Mouse (Mus musculus) stomach, postnatal 0 days (tissue): ENCODE data around the gene Arf1.

Source experiments
- CTCF ChIP-seq: IDR thresholded peaks from 2 replicates; pipeline ENCODE4 v1.5.1; 2016; ENCODE audit warnings: antibody characterized with exemption, low read depth, mild to moderate bottlenecking, moderate library complexity
- EP300 ChIP-seq: optimal IDR thresholded peaks from 2 replicates; pipeline ENCODE3; 2016; ENCODE audit warnings: antibody characterized with exemption

DNA sequence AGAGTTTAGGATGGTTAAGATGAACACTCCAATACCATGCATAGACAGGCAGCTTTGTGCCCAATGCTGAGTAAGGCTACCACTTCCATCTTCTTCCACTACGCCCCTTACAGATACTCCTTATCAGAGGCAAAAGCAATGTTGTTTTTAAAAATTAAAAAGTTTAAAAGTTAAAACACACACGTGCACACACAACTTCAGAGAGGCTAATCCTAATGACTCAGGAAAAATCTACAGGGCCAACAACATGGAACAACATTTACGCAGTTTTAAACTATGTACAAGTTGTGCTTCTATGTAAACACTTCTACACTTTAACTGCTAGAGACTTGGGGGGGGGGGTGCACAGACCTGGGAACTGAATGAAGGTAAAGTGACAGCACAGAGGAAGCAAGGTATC is 4.0 kb downstream of the Arf1 start:
- no peak for TF ChIP-seq CTCF
- no peak for TF ChIP-seq EP300
